Mouse (Mus musculus) right cerebral cortex, postnatal 14 days (tissue): ENCODE measurements around the gene Ubxn1.

Source experiments
- DNase-seq: peaks from one replicate; pipeline ENCODE4 v3.0.0; 2022

Ubxn1 gene

GRCm38 (mm10) chr19:8903412-8903811, 32.1 kb downstream of the Ubxn1 start:
- no peak for DNase-seq

GRCm38 (mm10) chr19:8908531-8908930, 37.2 kb downstream of the Ubxn1 start:
- no peak for DNase-seq

- DNase-seq, result no peak
Measured at GRCm38 (mm10) chr19:8911810-8912209, 40.5 kb downstream of the Ubxn1 start.

GRCm38 (mm10) chr19:8914212-8914611, 42.9 kb downstream of the Ubxn1 start:
- DNase-seq, result no peak

GRCm38 (mm10) chr19:8919000-8919399, 47.7 kb downstream of the Ubxn1 start:
- DNase-seq, result no peak

- DNase-seq, result no peak
Measured at GRCm38 (mm10) chr19:8919684-8920072, 48.4 kb downstream of the Ubxn1 start.

GRCm38 (mm10) chr19:8920073-8920736, 48.9 kb downstream of the Ubxn1 start, which contains the start of gene B3gat3:
Gene B3gat3, plus strand, starts transcription at chr19:8920374.
- DNase-seq, result peak; percentile 91

- no peak for DNase-seq
Measured at GRCm38 (mm10) chr19:8920836-8921291, 49.6 kb downstream of the Ubxn1 start.

- DNase-seq, result no peak
Measured at GRCm38 (mm10) chr19:8921741-8922140, 50.4 kb downstream of the Ubxn1 start.
